Mouse (Mus musculus): Measurements from ENCODE around the gene Vwa7.
A peak's percentile ranks its signal among the peaks of the same experiment; 100 is the strongest.

GRCm38 (mm10) chr17:35058911-35059892 is 42.8 kb downstream of the Vwa7 start, which contains the start of gene Ddah2:
- TF ChIP-seq POLR2A (IDR thresholded peaks at IDR 0.05; ENCODE audit: insufficient read length, low read depth) (peak; percentile 82), TCF12 (IDR thresholded peaks at IDR 0.05; ENCODE audit: insufficient read depth, poor library complexity, severe bottlenecking) (no peak), USF1 (IDR thresholded peaks at IDR 0.05; ENCODE audit: low read depth) (no peak), MYOD1 (IDR thresholded peaks at IDR 0.05; ENCODE audit: control insufficient read depth in 1 of 3, insufficient read length in 2 of 3, low read depth in 2 of 3) (peak in 2 of 3 experiments; percentile 71 to 86), MAX (IDR thresholded peaks at IDR 0.05; ENCODE audit: low read depth) (no peak), E2F4 (IDR thresholded peaks at IDR 0.05; ENCODE audit: insufficient read depth) (no peak), MYOG (IDR thresholded peaks at IDR 0.05; ENCODE audit: control insufficient read depth in 1 of 3, insufficient read depth in 1 of 3, insufficient read length in 2 of 3, low read depth in 2 of 3) (peak in 2 of 3 experiments; percentile 74 to 87)

All from myocyte (in vitro differentiated cells).